Mouse (Mus musculus) kidney, embryonic 15.5 days (tissue): Measurements from ENCODE around the gene Unc13a. TPM values are rescaled to one million over a fixed set of nuclear protein-coding genes. Genes with fewer than 3 reads are reported as not detected.

Experiments
- microRNA-seq: library from miRNA; unstranded; fragments of <30 nt; microRNA quantifications from one replicate; pipeline ENCODE4, GENCODE M21; 2016
- polyA plus RNA-seq: library from polyadenylated mRNA; unstranded; fragments of >200 nt; fragmentation: Nextera tagmentation; extraction: Ambion mirVana; gene quantifications from 2 replicates; pipeline ENCODE4 v1.2.1, GENCODE M21; 2015

The Unc13a gene
- polyA plus RNA-seq, 1 experiment from 2014 or later: 1.2 TPM

Small RNA genes lying within 50 kb of the gene (microRNA-seq; reads per million reads assigned to microRNA genes)
- gene Mir6769b: not detected

Other genes starting within 250 kb of the Unc13a start
- gene Abhd8, start 208.1 kb downstream of the Unc13a start, polyA plus RNA-seq: 42.8 and 47.0 TPM in 2 replicates
- 178 and 198 TPM in 2 replicates for gene Mrpl34, start 206.8 kb downstream of the Unc13a start, polyA plus RNA-seq
- gene Dda1, start 202.6 kb downstream of the Unc13a start, polyA plus RNA-seq: 98.1 and 106 TPM in 2 replicates
- 1.4 and 2.0 TPM in 2 replicates for gene Ano8, start 185.8 kb downstream of the Unc13a start, polyA plus RNA-seq
- gene Gtpbp3, start 183.7 kb downstream of the Unc13a start, polyA plus RNA-seq: 21.3 and 22.9 TPM in 2 replicates
- 136 and 143 TPM in 2 replicates for gene Plvap, start 160.0 kb downstream of the Unc13a start, polyA plus RNA-seq
- gene Ccdc194, start 146.0 kb downstream of the Unc13a start, polyA plus RNA-seq: 0.52 and 1.2 TPM in 2 replicates
- 50.2 and 53.0 TPM in 2 replicates for gene Bst2, start 134.3 kb downstream of the Unc13a start, polyA plus RNA-seq
- 98.3 and 99.8 TPM in 2 replicates for gene Mvb12a, start 128.8 kb downstream of the Unc13a start, polyA plus RNA-seq
- 10.6 and 12.8 TPM in 2 replicates for gene Tmem221, start 112.9 kb downstream of the Unc13a start, polyA plus RNA-seq
- gene Nxnl1, start 105.2 kb downstream of the Unc13a start, polyA plus RNA-seq: 0.18 and 0.36 TPM in 2 replicates
- gene Slc27a1, start 102.9 kb downstream of the Unc13a start, polyA plus RNA-seq: 44.5 and 45.3 TPM in 2 replicates
- 232 and 247 TPM in 2 replicates for gene Pgls, start 79.6 kb downstream of the Unc13a start, polyA plus RNA-seq
- gene Fam129c, start 74.1 kb downstream of the Unc13a start, polyA plus RNA-seq: 4.7 and 5.6 TPM in 2 replicates
- 67.7 and 78.0 TPM in 2 replicates for gene Colgalt1, start 60.8 kb downstream of the Unc13a start, polyA plus RNA-seq
- gene Jak3, start 4.5 kb upstream of the Unc13a start, polyA plus RNA-seq: 6.3 and 7.2 TPM in 2 replicates
- gene Insl3, start 17.5 kb upstream of the Unc13a start, polyA plus RNA-seq: 1.2 and 1.7 TPM in 2 replicates
- 2.8 and 3.9 TPM in 2 replicates for gene B3gnt3, start 30.0 kb upstream of the Unc13a start, polyA plus RNA-seq
- gene Fcho1, start 54.0 kb upstream of the Unc13a start, polyA plus RNA-seq: 6.3 and 6.5 TPM in 2 replicates
- gene Zfp709, start 210.3 kb upstream of the Unc13a start, polyA plus RNA-seq: 6.4 and 6.6 TPM in 2 replicates
- 6.8 and 7.3 TPM in 2 replicates for gene Zfp882, start 236.9 kb upstream of the Unc13a start, polyA plus RNA-seq
- gene Zfp617, start 236.9 kb upstream of the Unc13a start, polyA plus RNA-seq: 24.8 and 26.1 TPM in 2 replicates